Mouse (Mus musculus) spleen, postnatal 10 days (tissue): ENCODE measurements around the gene Vmn2r3.
"Not testable (repeated sequence)": the region's sequence is repeated elsewhere in the genome, so short reads cannot be mapped to it uniquely, and the experiment has no call there.

Source experiments
- DNase-seq, 2 experiments: peaks; one replicate each; pipeline ENCODE4 v3.0.0; 2021 to 2022; ENCODE audit warnings: low spot score in 2 of 2

Vmn2r3 gene

DNA sequence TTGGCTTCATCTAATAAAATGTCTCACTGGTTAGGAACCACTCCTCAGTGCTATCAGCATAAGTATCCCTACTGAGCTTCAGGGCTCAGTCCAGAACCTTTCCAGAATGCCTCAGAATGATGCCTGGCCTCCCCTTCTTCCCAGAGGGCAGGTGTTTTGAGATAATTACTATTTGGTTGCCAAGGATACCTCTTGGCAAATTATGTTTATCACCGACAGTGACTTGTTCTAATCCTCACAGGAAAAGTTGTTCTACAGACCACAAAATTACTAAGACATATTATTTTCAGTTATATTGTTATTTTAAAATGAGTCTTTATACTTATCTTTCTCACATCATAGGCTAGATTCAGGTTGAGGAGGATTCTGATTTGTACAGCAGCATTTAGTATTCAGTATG is at the start of gene Vmn2r3:
Gene Vmn2r3, minus strand, starts transcription at position 101 of the 400 bp plus-strand sequence.
- DNase-seq, result no peak

DNA sequence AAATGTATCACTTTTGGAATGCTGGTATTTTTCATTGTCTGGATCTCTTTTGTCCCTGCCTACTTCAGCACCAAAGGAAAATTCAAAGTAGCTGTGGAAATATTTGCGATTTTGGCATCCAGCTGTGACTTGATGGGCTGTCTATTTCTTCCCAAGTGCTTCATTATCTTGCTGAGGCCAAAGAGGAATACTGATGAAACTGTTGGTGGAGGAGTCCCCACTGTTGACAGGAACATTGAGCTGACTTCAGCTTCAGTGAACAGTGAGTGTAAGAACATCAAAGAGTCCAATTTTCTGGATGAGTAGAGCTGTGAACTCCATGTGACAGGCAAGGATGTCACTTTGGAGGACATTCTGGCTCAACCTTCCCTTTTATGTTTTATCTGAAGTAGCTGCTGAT is 43.0 kb upstream of the Vmn2r3 start:
- no peak for DNase-seq

DNA sequence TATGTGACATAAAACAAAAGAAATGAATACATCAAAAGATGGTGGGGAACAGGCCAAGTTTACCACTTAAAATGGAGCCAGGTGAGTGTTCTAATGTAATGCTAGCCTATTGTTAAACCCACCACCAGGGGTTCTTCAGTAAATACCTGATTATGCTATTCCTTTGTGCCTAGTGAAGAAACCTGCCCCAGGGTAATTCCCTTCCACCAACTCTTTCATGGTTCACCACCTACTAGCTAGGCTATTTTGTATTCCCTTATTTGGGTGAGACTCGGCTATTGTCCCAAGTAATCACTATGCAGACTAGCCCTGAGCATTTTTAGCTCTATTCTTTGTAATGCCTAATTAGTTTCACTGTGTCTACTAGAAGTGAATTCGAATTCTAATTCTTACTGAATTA is 32.3 kb upstream of the Vmn2r3 start:
- DNase-seq, result no peak

DNA sequence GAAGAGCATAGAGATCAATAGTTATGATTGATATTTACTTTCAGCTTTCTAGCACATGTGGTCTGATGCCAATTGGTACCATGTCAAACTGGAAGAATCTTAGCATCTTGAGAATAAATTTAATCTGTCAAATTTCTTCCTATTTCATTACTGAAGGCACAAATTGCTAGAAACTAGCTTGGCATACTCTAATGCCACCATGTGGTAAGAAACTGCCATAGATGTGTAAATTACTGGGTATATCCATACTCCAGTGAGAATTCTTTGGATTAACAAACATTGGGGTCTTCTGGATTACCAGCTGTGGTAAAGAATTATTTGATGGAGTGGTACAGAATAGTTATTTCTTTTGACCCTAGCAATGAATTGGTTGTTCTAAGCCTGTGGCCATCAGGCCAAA is 17.3 kb upstream of the Vmn2r3 start:
- no peak for DNase-seq

DNA sequence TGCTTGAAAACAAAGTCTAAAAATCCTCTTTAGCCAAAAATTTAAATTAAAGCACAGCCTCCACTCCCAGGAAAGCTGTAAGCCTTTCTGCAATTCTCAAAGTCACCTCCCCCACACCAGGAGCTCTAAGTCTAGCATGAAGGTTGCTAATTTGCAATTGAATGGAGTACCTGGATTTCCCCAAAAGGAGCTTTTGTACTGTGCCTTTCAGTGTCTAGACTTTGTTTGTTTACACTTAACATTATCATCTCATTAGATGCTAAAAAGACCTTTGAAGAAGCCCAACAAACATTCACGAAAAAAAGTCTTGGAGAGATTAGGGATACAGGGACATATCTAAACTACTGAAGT is 23.8 kb downstream of the Vmn2r3 start:
- DNase-seq, result no peak

DNA sequence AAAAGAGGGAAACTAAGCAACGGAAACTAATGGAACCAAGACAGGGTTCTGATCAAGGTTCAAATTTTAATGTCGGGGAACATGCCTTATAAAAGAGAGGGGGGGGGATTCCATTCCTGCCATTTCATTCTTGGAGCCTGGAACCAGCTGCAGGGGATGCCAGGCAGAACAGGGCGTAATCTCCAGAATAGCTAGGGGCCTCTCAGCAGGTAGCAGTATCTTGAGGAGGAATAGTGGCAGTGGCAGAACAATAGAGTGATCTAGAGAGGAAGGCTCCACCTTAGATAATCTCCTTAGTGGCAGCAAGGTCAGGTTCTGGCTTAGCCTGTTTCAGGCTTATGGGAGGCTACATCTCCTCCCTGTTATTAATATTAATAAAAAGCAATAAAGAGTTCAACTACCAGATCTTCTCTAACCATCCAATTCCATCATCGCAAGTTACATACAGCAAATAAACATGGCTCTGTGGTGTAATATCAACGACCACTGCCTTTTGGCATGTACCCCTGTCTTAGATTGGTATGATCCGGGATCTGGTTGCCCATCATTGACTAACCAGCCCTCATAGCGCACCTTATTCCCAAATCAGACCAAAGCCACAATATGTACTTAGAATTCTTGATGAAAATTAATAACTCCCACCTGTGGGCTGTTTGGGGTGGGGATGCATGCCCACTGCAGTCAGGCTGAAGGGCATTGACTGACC is 24.3 kb downstream of the Vmn2r3 start:
- not testable (repeated sequence) for DNase-seq

DNA sequence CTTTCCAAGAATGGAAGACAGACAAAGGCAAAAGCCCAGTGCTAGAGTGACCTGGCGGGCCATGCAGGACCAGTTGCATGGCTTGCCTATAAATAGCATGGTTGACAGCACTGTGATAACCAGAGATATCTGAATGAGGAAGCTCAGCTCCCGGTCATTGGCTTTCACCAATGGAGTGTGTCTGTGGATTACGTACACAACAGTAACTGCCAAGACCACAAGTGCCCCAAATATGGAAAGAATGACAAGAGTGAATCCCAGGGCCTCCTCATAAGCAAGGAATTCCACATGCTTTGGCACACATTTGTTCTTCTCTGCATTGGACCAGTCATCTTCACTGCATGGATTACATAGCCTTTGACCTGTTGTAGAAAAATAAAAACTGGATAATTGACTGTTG is 29.9 kb downstream of the Vmn2r3 start:
- DNase-seq, result no peak

DNA sequence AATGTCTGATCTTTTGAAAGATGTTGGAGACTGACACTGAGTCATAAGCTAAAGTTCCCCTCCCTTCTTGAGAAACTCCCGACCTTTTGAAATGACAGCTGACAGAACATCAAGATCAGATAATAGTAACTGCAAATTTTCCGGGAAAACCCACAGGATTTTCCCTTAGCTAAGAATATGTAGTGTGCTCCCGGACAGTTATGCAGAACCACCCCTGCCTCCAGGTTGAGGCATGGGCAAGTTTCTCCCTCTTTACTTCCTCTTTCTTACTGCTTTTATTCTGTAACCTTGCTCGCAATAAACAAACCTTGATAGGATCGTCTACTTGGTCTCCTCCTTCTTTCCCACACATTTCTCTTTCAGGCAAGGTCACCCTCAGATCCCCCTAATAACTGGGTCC is 37.9 kb downstream of the Vmn2r3 start:
- no peak for DNase-seq

DNA sequence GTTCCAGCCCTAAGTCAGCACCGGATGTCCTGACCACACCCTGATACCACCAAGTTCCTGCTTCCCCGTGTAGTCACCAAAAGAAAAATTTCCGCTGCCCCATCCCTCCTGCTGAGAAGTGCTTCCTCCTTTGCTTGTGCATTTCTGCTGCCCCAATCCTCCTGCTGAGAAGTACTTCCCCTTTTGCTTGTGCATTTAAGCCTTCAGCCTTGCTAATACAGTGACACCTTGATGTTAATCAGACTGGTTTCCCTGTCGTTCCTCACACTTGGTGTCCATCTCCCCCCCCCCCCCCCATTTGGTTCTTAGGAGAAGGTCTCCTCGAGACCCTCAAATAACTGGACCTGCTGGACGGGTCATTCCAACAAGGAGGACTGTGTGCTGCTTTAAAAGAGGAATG is 39.0 kb downstream of the Vmn2r3 start:
- DNase-seq, result not testable (repeated sequence)

DNA sequence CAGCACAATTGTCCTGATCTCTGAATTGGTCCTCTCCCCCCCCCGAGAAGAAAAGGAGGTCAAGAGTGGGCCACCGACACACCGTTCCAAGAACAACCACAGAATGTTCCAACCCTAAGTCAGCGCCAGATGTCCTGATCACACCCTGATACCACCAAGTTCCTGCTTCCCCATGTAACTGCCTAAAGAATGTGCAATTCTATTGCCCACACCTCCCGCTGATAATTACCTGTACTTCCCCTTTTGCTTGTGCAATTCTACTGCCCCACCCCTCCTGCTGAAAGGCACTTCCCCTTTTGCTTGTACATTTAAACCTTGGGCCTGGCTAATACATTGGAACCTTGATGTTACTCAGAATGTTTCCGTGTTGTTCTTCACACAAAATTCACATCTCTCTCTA is 54.0 kb downstream of the Vmn2r3 start:
- DNase-seq, result not testable (repeated sequence)

DNA sequence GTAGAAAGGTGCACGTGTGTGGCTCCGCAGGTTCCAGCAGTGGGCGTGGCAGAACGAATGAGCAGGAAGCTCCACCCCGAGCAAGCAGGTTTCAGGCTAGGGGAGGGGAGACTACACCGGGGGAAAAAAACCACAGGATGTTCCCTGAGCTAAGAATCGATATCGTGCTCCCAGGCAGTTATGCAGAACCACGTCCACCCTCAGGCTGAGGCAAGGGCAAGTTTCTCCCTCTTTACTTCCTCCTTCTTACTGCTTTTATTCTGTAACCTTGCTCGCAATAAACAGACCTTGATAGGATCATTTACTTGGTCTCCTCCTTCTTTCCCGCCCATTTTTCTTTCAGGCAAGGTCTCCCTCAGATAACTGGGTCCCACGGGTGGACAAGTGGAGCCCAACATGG is 55.9 kb downstream of the Vmn2r3 start:
- DNase-seq, result not testable (repeated sequence)

DNA sequence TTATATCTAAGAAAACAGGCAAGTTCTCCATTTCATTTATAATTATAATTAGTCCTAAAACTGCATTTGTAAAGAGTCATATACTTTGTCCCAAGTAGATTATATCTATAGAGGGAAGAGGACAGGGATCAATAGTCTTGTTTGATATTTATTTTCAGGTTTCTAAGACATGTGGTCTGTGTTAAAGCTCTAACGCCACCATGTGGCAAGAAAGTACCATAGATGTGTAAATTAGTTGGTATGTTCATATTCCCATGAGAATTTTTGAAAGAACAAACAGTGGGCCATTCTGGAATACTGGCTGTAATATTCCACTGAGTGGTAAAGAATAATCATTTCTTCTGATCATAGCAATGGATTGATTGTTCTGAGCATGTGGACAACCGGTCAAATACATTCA is 62.3 kb downstream of the Vmn2r3 start:
- DNase-seq, result no peak
